Mouse (Mus musculus) T-cell, adult 66 days (primary cell): ENCODE results near the gene Icosl. TPM values are rescaled to one million over a fixed set of nuclear protein-coding genes. Genes with fewer than 3 reads are reported as not detected.

Source experiments
- total RNA-seq, 2 experiments: library from RNA; stranded (reverse); gene quantifications; 3 replicates in 1 of 2; 4 replicates in 1 of 2; pipeline ENCODE4 v1.2.4; 2023

Icosl gene
- total RNA-seq, result 1 to 10 TPM; 5.5 to 6.9 TPM

GRCm38 (mm10) chr10:78069101-78070011 lies at the start of gene Icosl:
Icosl (plus strand) TSS chr10:78069302.

GRCm38 (mm10) chr10:78041647-78042046 lies 27.5 kb upstream of the Icosl start, which contains the start of gene Dnmt3l:
Dnmt3l (plus strand) TSS chr10:78041947.

GRCm38 (mm10) chr10:78043406-78043836 lies 25.7 kb upstream of the Icosl start, which contains the start of gene Aire:
Aire (minus strand) TSS chr10:78043610.

Other genes with a start within 250 kb of the Icosl start
- not detected for gene Krtap10-4, start 242.2 kb upstream of the Icosl start, total RNA-seq
- not detected for gene Krtap10-10, start 233.4 kb upstream of the Icosl start, total RNA-seq
- not detected for gene Gm36176, start 222.5 kb upstream of the Icosl start, total RNA-seq
- gene Gm10318, start 216.4 kb upstream of the Icosl start, total RNA-seq, result not detected
- gene Gm3285, start 207.3 kb upstream of the Icosl start, total RNA-seq, result not detected
- not detected for gene Lrrc3, start 166.8 kb upstream of the Icosl start, total RNA-seq
- 1 to 10 TPM; 2.1 to 2.3 TPM for gene Trpm2, start 98.7 kb upstream of the Icosl start, total RNA-seq
- gene 1810043G02Rik, start 90.8 kb upstream of the Icosl start, total RNA-seq, result 10 to 100 TPM in 1 of 2 experiments, 1 to 10 TPM in 1; 5.7 to 11.2 TPM
- gene Pfkl, start 59.2 kb upstream of the Icosl start, total RNA-seq, result 100 to 1,000 TPM in 1 of 2 experiments, 10 to 100 TPM in 1; 93.0 to 116 TPM
- gene Dnmt3l, start 27.4 kb upstream of the Icosl start, total RNA-seq, result not detected
- gene Aire, start 25.7 kb upstream of the Icosl start, total RNA-seq, result not detected
- 10 to 100 TPM; 53.0 to 58.6 TPM for gene D10Jhu81e, start 100.5 kb downstream of the Icosl start, total RNA-seq
- 10 to 100 TPM; 28.4 TPM for gene Pwp2, start 115.8 kb downstream of the Icosl start, total RNA-seq
- gene Trappc10, start 175.3 kb downstream of the Icosl start, total RNA-seq, result 10 to 100 TPM; 69.2 to 74.0 TPM